Mouse (Mus musculus): ENCODE measurements around the gene Gdpd5. TPM values are rescaled to one million over a fixed set of nuclear protein-coding genes. Genes with fewer than 3 reads are reported as not detected.

Gene Gdpd5
- polyA plus RNA-seq (2012; rRNA removed): 50.8 and 51.2 TPM in 2 replicates

DNA sequence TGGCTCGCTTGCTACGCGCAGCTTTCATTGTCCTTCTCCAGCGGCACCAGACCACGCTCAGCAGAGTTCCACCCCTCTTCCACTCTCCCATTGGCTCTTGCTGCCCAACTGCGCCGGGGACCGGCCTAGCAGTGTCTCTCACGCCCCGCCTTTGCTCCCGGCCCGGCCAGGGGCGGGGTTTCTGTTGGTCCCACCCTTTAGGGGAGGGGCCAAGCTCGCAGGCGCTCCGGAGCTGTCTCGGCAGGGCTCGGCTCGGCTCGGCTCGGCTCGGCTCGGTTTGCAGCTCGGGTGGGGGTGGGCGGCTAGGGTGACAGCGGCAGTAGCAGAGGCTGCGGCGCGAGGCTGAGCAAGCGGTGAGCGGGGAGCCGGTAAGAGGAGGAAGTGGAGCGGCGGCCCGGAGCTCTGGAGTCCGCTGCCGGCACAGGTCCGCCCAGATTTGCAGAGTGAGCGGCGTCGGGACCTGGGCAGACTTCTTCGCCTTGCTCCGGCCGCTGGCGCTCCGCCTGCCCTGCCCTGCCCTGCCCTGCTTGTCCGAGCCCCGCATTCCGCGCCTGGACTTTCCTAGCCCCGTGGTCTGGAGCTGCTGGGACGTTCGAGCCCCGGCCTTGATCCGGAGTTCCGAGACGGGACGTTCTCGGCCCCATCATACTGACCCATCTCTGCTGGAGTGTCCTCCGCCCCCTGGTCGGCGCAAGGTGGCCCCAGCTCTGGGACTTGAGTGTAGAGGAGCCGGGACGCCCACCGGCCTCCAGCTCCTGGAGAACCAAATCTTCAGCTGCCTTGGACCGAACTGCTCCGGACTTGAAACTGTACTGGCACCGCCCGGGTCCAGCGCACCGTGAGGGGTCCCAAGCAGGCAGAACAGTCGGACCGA is at the start of gene Gdpd5:
Gene Gdpd5, plus strand, starts transcription at position 201 of the 874 bp plus-strand sequence.

DNA sequence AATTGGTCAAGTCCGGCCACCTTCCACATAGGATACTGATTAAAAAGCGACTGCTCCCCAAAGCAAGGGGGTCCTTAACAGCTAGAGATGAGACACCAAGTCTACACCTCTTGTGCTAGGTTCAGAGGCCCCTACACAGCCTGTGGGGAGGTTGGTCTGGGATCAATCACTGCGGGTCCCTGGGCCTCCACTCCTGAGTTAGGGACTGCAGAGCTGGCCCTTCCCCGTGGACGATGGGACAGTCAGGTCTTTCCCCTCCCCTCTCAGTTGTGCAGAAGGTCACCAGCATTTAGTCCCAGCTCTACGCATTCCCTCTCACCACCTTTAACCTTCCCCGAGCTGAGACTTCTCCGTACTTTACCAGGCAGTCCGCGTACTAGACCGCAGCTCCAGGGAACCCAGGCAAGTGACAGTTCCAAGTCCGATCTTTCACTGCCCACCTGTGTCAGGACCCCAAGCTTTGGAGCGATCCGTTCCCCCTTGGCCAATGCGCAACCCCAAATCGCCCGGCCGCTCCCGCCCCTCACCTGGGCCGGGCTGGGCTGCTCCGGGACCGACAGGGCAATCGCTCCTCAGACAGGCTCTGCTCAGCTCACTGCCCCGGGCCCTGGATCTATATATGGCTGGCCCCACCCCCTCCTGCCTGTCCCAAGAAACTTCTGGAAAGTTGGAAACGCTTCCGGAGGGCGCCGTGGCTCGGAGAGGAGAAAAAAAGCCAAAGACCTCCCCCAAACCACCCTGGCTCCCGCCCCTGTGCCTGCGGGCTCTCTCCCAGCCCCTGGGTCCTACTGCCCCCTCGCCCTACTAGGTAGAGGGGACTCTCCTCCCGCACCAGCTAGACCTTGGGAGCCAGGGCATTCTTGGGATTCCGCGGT is 28.5 kb upstream of the Gdpd5 start, which contains the start of gene Serpinh1:
Gene Serpinh1, minus strand, starts transcription at position 714 of the 875 bp plus-strand sequence.

DNA sequence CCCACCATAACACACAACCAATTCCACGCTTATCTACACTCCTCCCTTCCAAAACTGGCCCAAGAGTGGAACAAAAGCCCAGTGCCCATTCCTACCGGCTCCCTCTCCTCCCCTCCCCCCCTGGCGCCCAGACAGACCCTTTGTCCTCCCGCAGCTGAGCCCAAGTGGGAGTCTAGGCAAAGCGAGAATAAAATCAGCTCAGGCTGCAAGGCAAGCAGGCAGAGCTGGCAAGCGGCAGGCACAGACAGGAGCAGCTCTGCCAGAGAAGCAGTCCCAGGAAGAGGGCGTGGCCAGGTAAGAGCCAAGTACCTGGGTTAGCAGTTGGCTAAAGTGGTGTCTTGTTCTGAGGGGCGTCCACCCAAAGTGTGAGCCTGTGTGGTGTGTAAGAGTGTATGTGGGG is 84.6 kb downstream of the Gdpd5 start, which contains the start of gene Klhl35:
Gene Klhl35, plus strand, starts transcription at position 194 of the 400 bp plus-strand sequence.

DNA sequence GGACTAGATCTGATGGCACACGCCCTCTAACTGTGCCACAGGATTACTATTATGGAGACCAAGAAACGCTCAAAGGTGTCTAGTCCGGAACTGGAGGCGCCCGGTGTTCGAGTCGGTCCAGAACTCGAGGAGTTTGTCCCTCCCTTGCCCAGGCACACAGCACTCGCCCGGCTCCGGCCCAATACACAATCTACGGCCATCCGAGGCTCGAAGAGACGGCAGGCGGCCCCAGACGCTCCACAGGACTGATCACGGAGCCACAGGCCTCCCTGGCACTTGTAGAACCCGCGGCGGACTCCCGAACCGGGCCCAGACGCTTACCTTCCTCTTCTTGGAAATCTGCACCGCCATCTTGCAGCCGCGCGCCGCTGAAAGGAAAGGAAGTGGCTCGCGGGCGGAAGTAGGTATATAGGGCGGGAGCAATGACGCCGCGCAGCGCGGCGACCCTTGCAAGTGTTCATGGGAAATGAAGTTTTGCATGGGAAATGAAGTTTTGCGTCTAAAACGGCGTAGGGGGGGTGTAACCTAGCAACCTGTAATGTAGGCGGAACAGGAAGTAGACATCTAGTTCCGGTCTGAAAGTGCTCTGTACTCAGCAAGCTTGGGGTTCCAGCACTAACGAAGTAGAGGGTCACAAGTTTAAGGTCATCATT is 102.2 kb downstream of the Gdpd5 start, which contains the start of gene Rps3:
Gene Rps3, minus strand, starts transcription at position 468 of the 653 bp plus-strand sequence.

Other genes with a start within 250 kb of the Gdpd5 start
- 42.2 and 75.3 TPM in 2 replicates for gene Uvrag, start 240.3 kb upstream of the Gdpd5 start, polyA plus RNA-seq (2012; rRNA removed)
- 246 and 299 TPM in 2 replicates for gene Dgat2, start 198.7 kb upstream of the Gdpd5 start, polyA plus RNA-seq (2012; rRNA removed)
- 4.8 and 5.7 TPM in 2 replicates for gene Mogat2, start 142.8 kb upstream of the Gdpd5 start, polyA plus RNA-seq (2012; rRNA removed)
- 6.2 and 7.5 TPM in 2 replicates for gene Map6, start 114.0 kb upstream of the Gdpd5 start, polyA plus RNA-seq (2012; rRNA removed)
- 1,229 and 1,289 TPM in 2 replicates for gene Serpinh1, start 28.2 kb upstream of the Gdpd5 start, polyA plus RNA-seq (2012; rRNA removed)
- 2.5 and 4.0 TPM in 2 replicates for gene Klhl35, start 84.6 kb downstream of the Gdpd5 start, polyA plus RNA-seq (2012; rRNA removed)
- 294 and 418 TPM in 2 replicates for gene Rps3, start 102.3 kb downstream of the Gdpd5 start, polyA plus RNA-seq (2012; rRNA removed)
- 42.0 and 44.2 TPM in 2 replicates for gene Arrb1, start 154.1 kb downstream of the Gdpd5 start, polyA plus RNA-seq (2012; rRNA removed)
- 8.2 and 17.2 TPM in 2 replicates for gene Tpbgl, start 245.7 kb downstream of the Gdpd5 start, polyA plus RNA-seq (2012; rRNA removed)